ENCODE assay signal across 8 mouse cellular contexts in genomic region chr13:91461711-91462351, GRCm38 (mm10). TPM values are rescaled to one million over a fixed set of nuclear protein-coding genes. Genes with fewer than 3 reads are reported as not detected.
DNase-seq lines count a peak whose midpoint lies in the region; ATAC-seq lines count a peak whose summit lies in the region.

No protein-coding gene starts in this region.

- H3K36me3 ChIP-seq in intestine, embryonic 14.5 days (ENCODE audit: control insufficient read depth, insufficient read depth, low read length), result no peaks in the 10 kb centered on the region
- H3K36me3 ChIP-seq in liver, embryonic 13.5 days, result no peaks in the 10 kb centered on the region
- H3K36me3 ChIP-seq in neural tube, embryonic 13.5 days, result no peaks in the 10 kb centered on the region

- ATAC-seq in frontal cortex, adult (ENCODE audit: low TSS enrichment), result no peak
- ATAC-seq in intestine, embryonic 14.5 days (replicated peaks; ENCODE audit: low FRiP score, low TSS enrichment, low read depth), result peak; percentile 10
- ATAC-seq in liver, embryonic 13.5 days (ENCODE audit: low read depth), result no peak
- ATAC-seq in neural tube, embryonic 13.5 days (ENCODE audit: low read depth), result no peak

- DNase-seq in frontal cortex, postnatal 14 days (ENCODE audit: low spot score in 2 of 2), result peak; percentile 13 to 19
- DNase-seq in gastrocnemius, adult 18-20 months (ENCODE audit: low spot score), result peak; percentile 24
- DNase-seq in intestine, embryonic 14.5 days (ENCODE audit: low spot score), result peak; percentile 80
- DNase-seq in liver, embryonic 13.5 days, result peak; percentile 36
- DNase-seq in testis, postnatal 10 days (ENCODE audit: low spot score), result peak; percentile 75

- peak overlapping the region; percentile 87 for H3K9ac ChIP-seq in intestine, embryonic 14.5 days (ENCODE audit: low read length)
- H3K9ac ChIP-seq in liver, embryonic 13.5 days, result peak overlapping the region; percentile 98
- H3K9ac ChIP-seq in neural tube, embryonic 13.5 days, result peak overlapping the region; percentile 89

- WGBS in intestine, embryonic 14.5 days, result 1% methylated on average over 66 of the region's 77 CpGs
- WGBS in liver, embryonic 13.5 days (ENCODE audit: insufficient replicate concordance), result under 1% methylated on average over 58 of the region's 77 CpGs
- under 1% methylated on average over 64 of the region's 77 CpGs for WGBS in neural tube, embryonic 13.5 days

- H3K4me1 ChIP-seq in brown adipose tissue, adult 24 weeks (ENCODE audit: control insufficient read depth, insufficient read depth, insufficient read length, low read length), result peaks cover 6% of the 10 kb centered on the region
- peaks cover 15% of the 10 kb centered on the region for H3K4me1 ChIP-seq in intestine, embryonic 14.5 days (replicated peaks; ENCODE audit: control insufficient read depth, insufficient read depth, low read length)
- peaks cover 76% of the 10 kb centered on the region for H3K4me1 ChIP-seq in liver, embryonic 13.5 days (replicated peaks)
- H3K4me1 ChIP-seq in neural tube, embryonic 13.5 days (replicated peaks), result peaks cover 43% of the 10 kb centered on the region

- peak overlapping the region; percentile 38 for H3K27ac ChIP-seq in brown adipose tissue, adult 24 weeks (replicated peaks; ENCODE audit: low read depth, low read length)
- peak overlapping the region; percentile 88 for H3K27ac ChIP-seq in intestine, embryonic 14.5 days (ENCODE audit: low read depth)
- peak overlapping the region; percentile 93 for H3K27ac ChIP-seq in liver, embryonic 13.5 days
- peak overlapping the region; percentile 97 for H3K27ac ChIP-seq in neural tube, embryonic 13.5 days (replicated peaks)

- H3K4me3 ChIP-seq in brown adipose tissue, adult 24 weeks (ENCODE audit: insufficient read depth, low read depth, low read length), result peak overlapping the region; percentile 95
- H3K4me3 ChIP-seq in intestine, embryonic 14.5 days (ENCODE audit: low read depth, low read length), result peak overlapping the region; percentile 89
- peak overlapping the region; percentile 99 for H3K4me3 ChIP-seq in liver, embryonic 13.5 days (replicated peaks)
- H3K4me3 ChIP-seq in neural tube, embryonic 13.5 days, result peak overlapping the region; percentile 94

- H3K27me3 ChIP-seq in intestine, embryonic 14.5 days (replicated peaks; ENCODE audit: control insufficient read depth, insufficient read depth, low read length), result no peaks in the 10 kb centered on the region
- no peaks in the 10 kb centered on the region for H3K27me3 ChIP-seq in liver, embryonic 13.5 days
- no peaks in the 10 kb centered on the region for H3K27me3 ChIP-seq in neural tube, embryonic 13.5 days

- no peaks in the 10 kb centered on the region for H3K9me3 ChIP-seq in intestine, embryonic 14.5 days (ENCODE audit: control insufficient read depth, low read length)
- no peaks in the 10 kb centered on the region for H3K9me3 ChIP-seq in liver, embryonic 13.5 days (replicated peaks)
- no peaks in the 10 kb centered on the region for H3K9me3 ChIP-seq in neural tube, embryonic 13.5 days

- peak overlapping the region; percentile 70 for H3K4me2 ChIP-seq in intestine, embryonic 14.5 days (ENCODE audit: low read length)
- H3K4me2 ChIP-seq in liver, embryonic 13.5 days, result peak overlapping the region; percentile 94
- H3K4me2 ChIP-seq in neural tube, embryonic 13.5 days, result peak overlapping the region; percentile 86

RNA-seq across cellular contexts. Expression of gene Ssbp2, which starts 1.7 kb away (rescaled TPM):
- 19.2 and 23.7 TPM in 2 replicates for polyA plus RNA-seq in brown adipose tissue, adult 24 weeks (2012; ENCODE audit: insufficient read depth, insufficient read length, missing spikeins)
- total RNA-seq in gastrocnemius, adult 18-20 months (2021), result 10 to 100 TPM; 21.3 to 23.4 TPM
- 110 and 128 TPM in 2 replicates for polyA plus RNA-seq in intestine, embryonic 14.5 days (2014; fragmentation: Nextera tagmentation; extraction: Ambion mirVana)
- 56.4 and 56.9 TPM in 2 replicates for polyA plus RNA-seq in liver, embryonic 13.5 days (2015; fragmentation: Nextera tagmentation; extraction: Ambion mirVana)
- 162 and 172 TPM in 2 replicates for polyA plus RNA-seq in neural tube, embryonic 13.5 days (2015; fragmentation: Nextera tagmentation; extraction: Ambion mirVana)

Comparison
In these comparisons a context has a peak if more than half of its experiments do, and no peak if none do; other contexts are left out.
1. DNase-seq: peak in every context shown above with its lines; median percentile 80 in intestine, embryonic 14.5 days; 75 in testis, postnatal 10 days; 36 in liver, embryonic 13.5 days; 24 in gastrocnemius, adult 18-20 months; 16 in frontal cortex, postnatal 14 days.
2. H3K27ac ChIP-seq: peak in every context shown above with its lines; median percentile 97 in neural tube, embryonic 13.5 days; 93 in liver, embryonic 13.5 days; 88 in intestine, embryonic 14.5 days; 38 in brown adipose tissue, adult 24 weeks.